Mouse (Mus musculus) MEL (cell line): ENCODE results near the gene Stap2. TPM values are rescaled to one million over a fixed set of nuclear protein-coding genes. Genes with fewer than 3 reads are reported as not detected.

ENCODE experiments used
- DNase-seq: peaks from one replicate; pipeline ENCODE4 v3.0.0; 2011; ENCODE audit warnings: low read depth, low spot score
- H3K27ac ChIP-seq: 2 replicates; pipeline ENCODE4 v1.5.1; 2012; ENCODE audit warnings: low read depth, mild to moderate bottlenecking, control low read depth, low read length, moderate library complexity; ENCODE audit not compliant: control insufficient read depth
- H3K27me3 ChIP-seq, 2 experiments: fragments of 150-350 bp in 1 of 2; sonication (generic) in 1 of 2; 2 replicates each; pipeline ENCODE4 v1.6.1; 2012; ENCODE audit warnings: low read length in 2 of 2, mild to moderate bottlenecking in 2 of 2, improper control_type of control experiment in 1 of 2, moderate library complexity in 1 of 2; ENCODE audit not compliant: insufficient read depth in 2 of 2, control insufficient read depth in 1 of 2
- H3K36me3 ChIP-seq, 2 experiments: 2 replicates each; pipeline ENCODE4 v1.6.1; 2012 to 2014; ENCODE audit warnings: low read length in 2 of 2, improper control_type of control experiment in 1 of 2, inconsistent platforms in 1 of 2, mild to moderate bottlenecking in 1 of 2; ENCODE audit not compliant: insufficient read depth in 2 of 2, control insufficient read depth in 1 of 2
- H3K4me1 ChIP-seq, 2 experiments: fragments of 150-350 bp in 1 of 2; sonication (generic) in 1 of 2; 2 replicates each; pipeline ENCODE4 v1.6.1; 2012; ENCODE audit warnings: low read length in 2 of 2, improper control_type of control experiment in 1 of 2, mild to moderate bottlenecking in 1 of 2; ENCODE audit not compliant: insufficient read depth in 2 of 2, control insufficient read depth in 1 of 2
- H3K4me3 ChIP-seq, 2 experiments: fragments of 150-350 bp in 1 of 2; sonication (generic) in 1 of 2; 2 replicates each; pipeline ENCODE4 v1.5.1; 2012; ENCODE audit warnings: low read depth in 2 of 2, low read length in 2 of 2, mild to moderate bottlenecking in 2 of 2, moderate library complexity in 2 of 2, control low read depth in 1 of 2, improper control_type of control experiment in 1 of 2; ENCODE audit not compliant: control insufficient read depth in 1 of 2, insufficient read depth in 1 of 2
- H3K79me2 ChIP-seq: 2 replicates; pipeline ENCODE4 v1.6.1; 2012; ENCODE audit warnings: mild to moderate bottlenecking, low read length, moderate library complexity; ENCODE audit not compliant: control insufficient read depth, poor library complexity, insufficient read depth
- H3K9ac ChIP-seq: 2 replicates; pipeline ENCODE4 v1.6.1; 2012; ENCODE audit warnings: low read depth, mild to moderate bottlenecking, control low read depth, low read length, moderate library complexity; ENCODE audit not compliant: control insufficient read depth, poor library complexity, severe bottlenecking
- H3K9me3 ChIP-seq: fragments of 150-350 bp; sonication (generic); replicated peaks from 2 replicates; pipeline ENCODE4 v1.6.1; 2012; ENCODE audit warnings: mild to moderate bottlenecking, low read length, improper control_type of control experiment, moderate library complexity; ENCODE audit not compliant: insufficient read depth
- BHLHE40 ChIP-seq: IDR thresholded peaks from 2 replicates; pipeline ENCODE4 v1.6.1; 2012; ENCODE audit warnings: low read depth, mild to moderate bottlenecking, inconsistent platforms, low read length, improper control_type of control experiment, borderline replicate concordance
- CHD2 ChIP-seq: IDR thresholded peaks from 2 replicates; pipeline ENCODE4 v1.6.1; 2011; ENCODE audit warnings: low read length, improper control_type of control experiment
- E2F4 ChIP-seq: IDR thresholded peaks from 2 replicates; pipeline ENCODE4 v1.6.1; 2011; ENCODE audit warnings: low read depth, low read length, improper control_type of control experiment, borderline replicate concordance
- ETS1 ChIP-seq: IDR thresholded peaks from 2 replicates; pipeline ENCODE4 v1.6.1; 2012; ENCODE audit warnings: low read depth, mild to moderate bottlenecking, inconsistent platforms, low read length, improper control_type of control experiment, moderate library complexity
- GATA1 ChIP-seq: IDR thresholded peaks from 2 replicates; pipeline ENCODE4 v1.6.1; 2011; ENCODE audit warnings: low read depth, low read length, improper control_type of control experiment
- HCFC1 ChIP-seq: IDR thresholded peaks from 2 replicates; pipeline ENCODE4 v1.6.1; 2012; ENCODE audit warnings: low read depth, mild to moderate bottlenecking, inconsistent platforms, low read length, improper control_type of control experiment, moderate library complexity
- JUND ChIP-seq: IDR thresholded peaks from 2 replicates; pipeline ENCODE4 v1.6.1; 2011; ENCODE audit warnings: low read depth, mild to moderate bottlenecking, improper control_type of control experiment, low read length
- KAT2A ChIP-seq: conservative IDR thresholded peaks from 2 replicates; pipeline ENCODE4 v1.6.1; 2012; ENCODE audit warnings: low read depth, low read length, improper control_type of control experiment, inconsistent platforms
- MEF2A ChIP-seq: IDR thresholded peaks from 2 replicates; pipeline ENCODE4 v1.6.1; 2014; ENCODE audit warnings: low read depth, mild to moderate bottlenecking, inconsistent platforms, low read length, improper control_type of control experiment; ENCODE audit not compliant: poor library complexity, insufficient replicate concordance, severe bottlenecking; ENCODE audit errors: extremely low read depth
- MYB ChIP-seq: IDR thresholded peaks from 2 replicates; pipeline ENCODE4 v1.6.1; 2011; ENCODE audit warnings: mild to moderate bottlenecking, low read depth, low read length, improper control_type of control experiment
- MYC ChIP-seq: IDR thresholded peaks from 2 replicates; pipeline ENCODE4 v1.6.1; 2011; ENCODE audit warnings: low read depth, mild to moderate bottlenecking, low read length, improper control_type of control experiment, moderate library complexity
- NRF1 ChIP-seq: IDR thresholded peaks from 2 replicates; pipeline ENCODE4 v1.6.1; 2014; ENCODE audit warnings: low read depth, mild to moderate bottlenecking, inconsistent platforms, low read length, improper control_type of control experiment, moderate library complexity; ENCODE audit not compliant: poor library complexity, insufficient read depth, severe bottlenecking
- POLR2A ChIP-seq, 2 experiments: IDR thresholded peaks; 2 replicates each; pipeline ENCODE4 v1.6.1; 2011 to 2012; ENCODE audit warnings: low read length in 2 of 2, mild to moderate bottlenecking in 2 of 2, control low read depth in 1 of 2, improper control_type of control experiment in 1 of 2, low read depth in 1 of 2, moderate library complexity in 1 of 2; ENCODE audit not compliant: control insufficient read depth in 1 of 2, insufficient read depth in 1 of 2, poor library complexity in 1 of 2
- POLR2AphosphoS2 ChIP-seq: IDR thresholded peaks from 2 replicates; pipeline ENCODE4 v1.6.1; 2011; ENCODE audit warnings: low read length, improper control_type of control experiment
- POLR2AphosphoS5 ChIP-seq: IDR thresholded peaks from 2 replicates; pipeline ENCODE4 v1.6.1; 2012; ENCODE audit warnings: low read depth, borderline replicate concordance, mild to moderate bottlenecking, inconsistent platforms, low read length, moderate library complexity, mixed read lengths
- RAD21 ChIP-seq: IDR thresholded peaks from 2 replicates; pipeline ENCODE4 v1.6.1; 2011; ENCODE audit warnings: mild to moderate bottlenecking, low read depth, low read length, improper control_type of control experiment
- TAL1 ChIP-seq: IDR thresholded peaks from 2 replicates; pipeline ENCODE4 v1.6.1; 2012; ENCODE audit warnings: mild to moderate bottlenecking, inconsistent platforms, low read length, moderate library complexity, mixed read lengths
- TBP ChIP-seq: IDR thresholded peaks from 2 replicates; pipeline ENCODE4 v1.8.0; 2011; ENCODE audit warnings: low read depth, low read length, improper control_type of control experiment
- TCF12 ChIP-seq: IDR thresholded peaks from 2 replicates; pipeline ENCODE4 v1.6.1; 2014; ENCODE audit warnings: low read depth, mild to moderate bottlenecking, inconsistent platforms, low read length, improper control_type of control experiment, moderate library complexity
- USF2 ChIP-seq, 2 experiments: IDR thresholded peaks; 2 replicates each; pipeline ENCODE4 v1.6.1; 2011 to 2012; ENCODE audit warnings: improper control_type of control experiment in 2 of 2, low read length in 2 of 2, borderline replicate concordance in 1 of 2, inconsistent platforms in 1 of 2, low read depth in 1 of 2, mild to moderate bottlenecking in 1 of 2; ENCODE audit not compliant: insufficient read depth in 1 of 2
- ZC3H11A ChIP-seq: IDR thresholded peaks from 2 replicates; pipeline ENCODE4 v1.6.1; 2012; ENCODE audit warnings: low read depth, mild to moderate bottlenecking, inconsistent platforms, low read length, improper control_type of control experiment
- ZMIZ1 ChIP-seq: IDR thresholded peaks from 2 replicates; pipeline ENCODE4 v1.6.1; 2012; ENCODE audit warnings: low read depth, mild to moderate bottlenecking, inconsistent platforms, low read length, improper control_type of control experiment, moderate library complexity
- polyA plus RNA-seq, 2 experiments: library from polyadenylated mRNA; stranded (reverse) in 1 of 2; unstranded in 1 of 2; fragments of >175 nt in 1 of 2; fragments of >200 nt in 1 of 2; gene quantifications; 2 replicates each; pipeline versions ENCODE4 v1.2.1 to v1.2.4; 2012; ENCODE audit warnings: low replicate concordance in 2 of 2, low read depth in 1 of 2; ENCODE audit not compliant: insufficient read length in 2 of 2, insufficient read depth in 1 of 2, missing spikeins in 1 of 2
- total RNA-seq: library from RNA; depleted of rRNA; stranded (reverse); fragments of 300-350 nt; gene quantifications from 2 replicates; pipeline ENCODE4 v1.2.3, GENCODE M21; 2012

Gene Stap2
- total and polyA plus RNA-seq, 3 experiments = 0.08 TPM; not detected in 1

GRCm38 (mm10) chr17:55956591-55956990, 48.8 kb downstream of the Stap2 start:
- peaks cover 6 to 15% of the 10 kb centered on the region in 2 experiments; a peak in 3 of 4 replicates for H3K4me1 ChIP-seq
- no peak overlapping the region for H3K9ac ChIP-seq
- H3K27ac ChIP-seq = no peak overlapping the region
- no peak for TF ChIP-seq BHLHE40
- TF ChIP-seq CHD2 = no peak
- TF ChIP-seq MYC = no peak
- TF ChIP-seq GATA1 = no peak
- no peak for TF ChIP-seq JUND
- no peak overlapping the region for H3K4me3 ChIP-seq
- peaks cover 10% of the 10 kb centered on the region for H3K79me2 ChIP-seq
- H3K36me3 ChIP-seq = peaks cover 0 to 5% of the 10 kb centered on the region in 2 experiments; a peak in 1 of 4 replicates
- no peak for DNase-seq
- no peaks in the 10 kb centered on the region for H3K9me3 ChIP-seq
- peaks cover 0 to 2% of the 10 kb centered on the region in 2 experiments; a peak in 2 of 4 replicates for H3K27me3 ChIP-seq

GRCm38 (mm10) chr17:55956129-55956528, 49.3 kb downstream of the Stap2 start:
- Histone ChIP-seq H3K9ac (no peak overlapping the region), H3K36me3 (peaks cover 0 to 5% of the 10 kb centered on the region in 2 experiments; a peak in 1 of 4 replicates), H3K9me3 (no peaks in the 10 kb centered on the region), H3K4me3 (no peak overlapping the region), H3K79me2 (peaks cover 10% of the 10 kb centered on the region), H3K4me1 (peaks cover 6 to 15% of the 10 kb centered on the region in 2 experiments; a peak in 3 of 4 replicates), H3K27me3 (peaks cover 0 to 2% of the 10 kb centered on the region in 2 experiments; a peak in 2 of 4 replicates), H3K27ac (no peak overlapping the region)
- TF ChIP-seq MEF2A (no peak), MYB (no peak), POLR2AphosphoS5 (no peak), NRF1 (no peak), HCFC1 (no peak), JUND (no peak), TCF12 (no peak), E2F4 (no peak), ZMIZ1 (no peak), KAT2A (no peak), ZC3H11A (no peak), BHLHE40 (no peak), ETS1 (no peak), POLR2AphosphoS2 (no peak), TAL1 (no peak), USF2 (IDR thresholded peaks at IDR 0.05; ENCODE audit: borderline replicate concordance in 1 of 2, insufficient read depth in 1 of 2, low read depth in 1 of 2, low read length in 2 of 2) (no peak), POLR2A (IDR thresholded peaks at IDR 0.05; ENCODE audit: control insufficient read depth in 1 of 2, insufficient read depth in 1 of 2, low read depth in 1 of 2, low read length in 2 of 2, poor library complexity in 1 of 2) (no peak), TBP (no peak), RAD21 (no peak)
- DNase-seq = no peak
